Comparison of ENCODE assay signal across 11 mouse cellular contexts in the genomic region with DNA sequence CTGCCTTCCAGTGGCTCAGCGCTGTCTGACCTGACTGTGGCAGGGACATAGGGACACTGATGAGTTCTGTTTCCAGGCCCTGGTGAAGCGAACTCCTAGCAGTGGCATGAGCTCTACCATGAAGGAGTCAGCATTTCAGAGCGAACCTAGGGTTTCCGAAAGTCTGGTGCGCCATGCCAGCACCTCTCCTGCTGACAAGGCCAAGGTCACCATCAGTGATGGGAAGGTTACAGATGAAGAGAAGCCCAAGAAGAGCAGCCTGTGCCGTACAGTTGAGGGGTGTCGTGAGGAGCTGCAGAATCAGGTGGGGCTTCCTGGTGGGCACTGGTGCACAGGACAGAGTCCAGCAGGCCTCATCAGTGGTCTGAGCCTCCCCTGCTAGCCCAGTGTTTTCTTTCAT.
DNase-seq lines count a peak whose midpoint lies in the region.
"Had no signal": no experiment of that assay in that cellular context is flagged by ENCODE, and none has a peak within 500 bp of the region (broad histone marks: within the 10 kb centered on the region; RNA-seq: fewer than 3 reads in every experiment).

No protein-coding gene starts in this region.

- DNase-seq in adrenal gland, adult 2 months: peak; percentile 38
- DNase-seq in adrenal gland, postnatal 4 days (ENCODE audit: low spot score in 2 of 2): no peak
- DNase-seq in adrenal gland, postnatal 36 days: peak; percentile 30 to 46
- no peak for DNase-seq in adrenal gland, adult 8-10 months
- DNase-seq: cerebellum, adult 11 months; cerebellum, adult 18-20 months; cerebellum, adult 8-10 months; cerebellum, adult 9-11 months; cerebellum, postnatal 14 days; cerebellum, postnatal 36 days; embryo, embryonic 11 days had no signal

Comparison
In these comparisons a context has a peak if more than half of its experiments do, and no peak if none do; other contexts are left out.
1. DNase-seq: peak in adrenal gland, adult 2 months (single experiment) and adrenal gland, postnatal 36 days (2 of 2); none in adrenal gland, postnatal 4 days (0 of 2) and adrenal gland, adult 8-10 months (single experiment).